Mouse (Mus musculus) cortical plate, adult 2 months (tissue): ENCODE results near the gene Mthfsl. TPM values are rescaled to one million over a fixed set of nuclear protein-coding genes. Genes with fewer than 3 reads are reported as not detected.
"Not testable (repeated sequence)": the region's sequence is repeated elsewhere in the genome, so short reads cannot be mapped to it uniquely, and the experiment has no call there.

ENCODE experiments used
- H3K27ac ChIP-seq: fragments of 200-500 bp; 2 replicates; pipeline ENCODE4 v1.5.1; 2012; ENCODE audit warnings: low read length, control low read depth, inconsistent platforms; ENCODE audit not compliant: insufficient read depth
- H3K4me1 ChIP-seq: fragments of 200-500 bp; 2 replicates; pipeline ENCODE4 v1.6.1; 2011; ENCODE audit warnings: low read length; ENCODE audit not compliant: control insufficient read depth, insufficient read depth
- H3K4me3 ChIP-seq: fragments of 200-500 bp; 2 replicates; pipeline ENCODE4 v1.5.1; 2011; ENCODE audit warnings: mild to moderate bottlenecking, low read length, control low read depth; ENCODE audit not compliant: insufficient read depth
- polyA plus RNA-seq: library from polyadenylated mRNA; depleted of rRNA; stranded (reverse); fragments of >200 nt; gene quantifications from 2 replicates; pipeline ENCODE4 v1.2.3, GENCODE M21; 2012; rRNA removed

Mthfsl gene
- polyA plus RNA-seq: 37.1 and 37.9 TPM in 2 replicates

DNA sequence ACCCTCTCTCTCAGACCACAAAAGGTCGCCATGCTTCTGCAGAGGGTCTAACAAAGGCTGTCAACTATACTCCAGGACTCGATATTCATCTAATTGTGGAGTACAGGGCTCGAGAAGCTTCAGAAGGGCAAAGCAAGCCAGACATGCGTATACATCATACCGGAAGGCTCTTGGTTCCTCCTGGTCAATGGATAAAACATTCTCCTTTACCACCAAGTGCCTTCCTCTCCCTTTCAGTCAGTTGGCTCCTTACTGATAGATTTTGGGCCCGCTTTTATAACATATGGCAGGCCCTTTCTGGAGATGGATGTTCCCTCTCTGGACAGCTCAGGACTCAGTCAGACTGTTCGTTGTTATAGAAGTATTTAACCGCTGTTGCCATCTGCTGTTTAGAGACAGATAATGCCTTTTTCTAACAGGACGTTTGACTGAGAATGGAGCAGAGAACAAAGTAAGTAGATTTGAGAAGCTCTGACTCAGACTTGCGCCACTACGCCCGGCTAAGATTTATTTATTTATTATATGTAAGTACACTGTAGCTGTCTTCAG, at the start of gene Mthfsl:
Mthfsl (minus strand) TSS at position 308 of the 549 bp plus-strand sequence.
- not testable (repeated sequence) for H3K4me1 ChIP-seq
- H3K4me3 ChIP-seq: peak within 1 kb of the TSS; percentile 43
- H3K27ac ChIP-seq: peak within 1 kb of the TSS; percentile 77

DNA sequence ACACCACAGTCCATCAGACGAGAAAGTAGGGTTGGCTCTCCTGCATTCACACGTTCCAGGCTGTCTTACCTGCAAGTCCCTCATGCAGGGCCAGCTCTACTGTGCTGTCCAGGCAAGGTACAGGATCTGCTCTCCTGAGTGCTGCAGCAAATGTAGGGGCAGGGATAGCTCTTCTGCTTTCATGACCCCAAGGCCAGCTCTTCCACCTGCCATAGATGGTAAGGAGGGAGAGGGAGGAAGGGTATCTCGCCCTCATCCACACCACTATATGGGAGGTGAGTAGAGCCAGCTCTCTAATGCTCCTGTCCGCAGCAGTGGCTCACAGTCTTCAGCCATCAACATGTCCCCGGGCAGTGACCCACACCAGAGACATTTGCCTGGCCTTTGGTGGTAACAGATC, 49.4 kb upstream of the Mthfsl start:
- H3K27ac ChIP-seq, H3K4me3 ChIP-seq, H3K4me1 ChIP-seq: not testable (repeated sequence)

DNA sequence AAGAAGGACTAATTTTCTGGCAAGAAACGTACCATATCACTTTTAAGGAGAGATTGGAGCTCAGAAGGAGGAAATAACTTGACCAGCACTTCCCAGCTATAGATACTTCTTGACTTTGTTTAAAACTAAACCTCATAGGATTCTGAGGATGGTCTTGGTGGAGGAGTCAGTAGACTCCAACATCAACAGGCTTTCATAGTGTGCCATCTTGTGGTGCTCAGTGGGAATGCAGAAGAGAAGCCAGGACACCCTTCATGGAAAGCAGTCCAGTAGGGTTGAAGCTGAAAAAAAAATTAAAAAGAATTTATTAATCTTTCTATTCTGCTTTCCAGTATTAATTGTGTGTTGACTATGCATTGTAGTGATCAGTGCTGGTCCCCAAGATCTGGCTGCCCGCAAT, 26.6 kb upstream of the Mthfsl start:
- not testable (repeated sequence) for H3K27ac ChIP-seq, H3K4me1 ChIP-seq, H3K4me3 ChIP-seq

DNA sequence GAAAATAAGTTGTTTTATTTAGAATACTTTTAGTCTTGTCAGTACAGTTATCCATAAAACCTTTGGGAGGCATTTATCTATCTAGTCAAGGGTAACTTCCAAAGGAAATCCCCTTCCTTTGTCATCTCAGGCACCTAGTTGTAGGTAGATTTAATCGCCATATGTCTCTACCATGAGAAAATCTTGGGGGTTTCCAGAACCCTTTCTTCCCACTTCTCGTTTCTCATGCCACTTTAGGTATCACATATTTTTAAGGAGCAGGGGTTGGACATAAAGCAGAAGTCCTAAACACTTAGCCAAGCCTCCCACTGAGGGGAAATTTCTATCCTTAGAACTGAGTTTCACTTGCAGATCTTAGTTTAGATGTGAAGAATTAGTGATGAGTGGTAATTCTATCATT, 25.9 kb upstream of the Mthfsl start:
- H3K4me3 ChIP-seq, H3K27ac ChIP-seq, H3K4me1 ChIP-seq: not testable (repeated sequence)

DNA sequence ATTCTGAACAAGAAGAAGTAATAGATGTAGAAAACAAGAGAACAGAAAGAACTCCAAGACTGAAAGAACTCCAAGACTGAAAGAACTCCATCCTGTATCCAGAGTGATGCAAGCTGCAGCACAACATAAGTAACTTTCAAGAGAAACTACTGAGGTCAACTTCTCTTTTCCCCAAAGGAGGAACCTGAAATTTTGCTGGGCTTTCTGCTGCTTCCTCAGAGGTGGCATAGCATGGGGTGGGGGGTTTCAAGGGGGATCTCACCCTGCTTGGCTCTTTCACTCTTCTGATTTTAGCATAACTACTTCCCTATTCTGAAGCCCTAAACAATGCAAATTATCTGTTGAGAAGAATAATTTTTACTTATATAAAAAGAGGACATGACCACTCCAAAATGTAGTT, 15.2 kb upstream of the Mthfsl start:
- not testable (repeated sequence) for H3K27ac ChIP-seq, H3K4me1 ChIP-seq, H3K4me3 ChIP-seq

DNA sequence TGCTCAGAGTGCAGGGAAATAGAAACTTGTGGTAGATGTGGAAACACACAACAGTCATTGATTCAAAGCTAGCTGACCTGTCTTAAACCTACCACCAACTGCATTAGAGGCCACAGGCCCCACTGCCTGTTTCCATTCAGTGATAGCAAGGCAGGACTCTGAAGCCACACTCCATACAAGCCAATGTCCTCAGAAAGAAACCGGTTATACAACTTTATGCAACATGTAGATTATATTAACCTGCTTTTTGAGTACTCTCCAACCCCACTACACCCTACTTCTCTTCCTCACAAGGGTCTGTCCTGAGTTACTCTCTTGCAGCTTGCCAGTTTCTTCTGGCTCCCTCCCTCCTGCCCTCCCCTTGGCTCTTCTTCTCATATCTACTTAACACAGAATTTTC, 13.1 kb upstream of the Mthfsl start:
- H3K27ac ChIP-seq, H3K4me3 ChIP-seq, H3K4me1 ChIP-seq: not testable (repeated sequence)

DNA sequence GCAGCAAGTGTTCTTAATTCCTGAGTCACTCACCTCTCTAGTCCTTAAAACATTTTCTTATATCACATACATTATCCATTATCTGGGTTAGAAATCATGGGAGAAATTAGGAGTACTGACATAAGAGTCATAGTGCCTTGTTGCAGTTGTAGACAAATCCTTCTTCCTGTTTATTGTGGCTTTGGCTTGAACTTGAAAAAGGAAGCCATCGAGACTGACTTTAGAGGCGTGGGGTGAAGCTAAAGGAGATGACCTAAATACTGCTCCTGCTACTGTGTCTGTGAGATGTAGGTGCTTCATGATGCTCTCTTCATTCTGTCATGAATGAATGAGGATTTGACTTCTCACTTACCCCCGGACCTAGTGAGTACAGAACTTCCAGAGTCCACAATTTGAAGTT, 12.2 kb upstream of the Mthfsl start:
- not testable (repeated sequence) for H3K27ac ChIP-seq, H3K4me3 ChIP-seq, H3K4me1 ChIP-seq

DNA sequence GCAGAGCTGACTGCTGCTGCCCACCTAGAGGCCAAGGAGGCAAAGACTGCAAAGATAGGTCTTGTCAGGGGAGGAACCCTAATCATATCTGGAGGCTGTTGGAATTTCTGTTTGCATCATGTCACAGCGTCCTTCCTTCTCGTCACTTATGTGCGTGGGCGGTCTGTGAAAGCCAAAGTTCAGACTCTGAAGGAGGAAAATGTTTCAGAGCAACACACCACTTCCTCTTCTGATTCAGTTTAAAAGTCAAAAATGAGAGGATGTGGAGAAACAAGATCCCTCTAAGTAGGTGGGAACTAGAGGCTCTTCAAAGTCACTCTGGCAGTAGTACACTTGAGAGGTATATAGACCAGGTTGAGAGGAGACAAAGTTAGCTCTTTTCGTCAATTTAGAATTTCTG, 11.6 kb upstream of the Mthfsl start, which contains the start of gene Bcl2a1d:
Bcl2a1d (minus strand) TSS at position 187 of the 400 bp plus-strand sequence.
- not testable (repeated sequence) for H3K4me3 ChIP-seq

DNA sequence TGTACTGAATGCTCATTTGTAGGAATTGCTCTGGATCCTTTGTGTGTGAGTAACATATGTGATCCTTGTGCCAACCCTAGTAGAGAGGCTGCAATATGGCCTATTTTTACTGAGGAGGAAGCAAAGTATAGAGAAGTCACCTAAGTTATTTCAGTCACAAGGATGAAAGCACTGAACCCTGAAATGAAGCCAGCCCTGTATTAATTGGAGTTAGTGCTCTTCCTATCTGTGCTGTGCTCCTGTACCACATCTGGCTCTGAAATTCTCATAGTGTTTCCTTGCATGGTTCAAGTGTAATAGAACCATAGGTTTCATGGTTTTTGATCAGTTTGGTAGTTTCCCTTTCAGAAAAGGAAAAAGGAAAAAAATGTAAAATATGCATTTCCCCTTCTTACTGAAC, 8.2 kb upstream of the Mthfsl start:
- not testable (repeated sequence) for H3K4me1 ChIP-seq, H3K4me3 ChIP-seq, H3K27ac ChIP-seq

More for the DNA sequence above, 11.6 kb upstream of the Mthfsl start, which contains the start of gene Bcl2a1d:
- not testable (repeated sequence) for H3K4me1 ChIP-seq, H3K27ac ChIP-seq

DNA sequence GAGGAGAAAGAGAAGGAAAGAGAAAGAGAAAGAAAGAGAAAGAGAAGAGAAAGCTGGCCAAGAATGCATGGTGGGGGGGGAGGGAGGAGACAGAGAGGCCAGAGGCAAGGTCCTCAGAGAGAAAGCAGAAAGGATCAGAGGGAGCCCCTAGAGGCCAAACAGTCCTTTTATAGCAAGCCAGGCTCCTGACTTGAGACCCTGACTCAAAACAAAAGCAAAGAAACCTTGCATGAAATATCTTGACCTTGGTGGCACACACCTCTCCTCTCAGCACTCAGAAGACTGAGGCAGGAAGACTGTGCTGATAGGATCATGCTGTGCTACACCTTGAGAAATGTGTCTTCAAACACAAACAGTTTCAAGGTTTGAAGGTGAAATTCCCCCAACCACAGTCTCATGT, 1.5 kb upstream of the Mthfsl start:
- H3K4me3 ChIP-seq, H3K4me1 ChIP-seq, H3K27ac ChIP-seq: not testable (repeated sequence)

DNA sequence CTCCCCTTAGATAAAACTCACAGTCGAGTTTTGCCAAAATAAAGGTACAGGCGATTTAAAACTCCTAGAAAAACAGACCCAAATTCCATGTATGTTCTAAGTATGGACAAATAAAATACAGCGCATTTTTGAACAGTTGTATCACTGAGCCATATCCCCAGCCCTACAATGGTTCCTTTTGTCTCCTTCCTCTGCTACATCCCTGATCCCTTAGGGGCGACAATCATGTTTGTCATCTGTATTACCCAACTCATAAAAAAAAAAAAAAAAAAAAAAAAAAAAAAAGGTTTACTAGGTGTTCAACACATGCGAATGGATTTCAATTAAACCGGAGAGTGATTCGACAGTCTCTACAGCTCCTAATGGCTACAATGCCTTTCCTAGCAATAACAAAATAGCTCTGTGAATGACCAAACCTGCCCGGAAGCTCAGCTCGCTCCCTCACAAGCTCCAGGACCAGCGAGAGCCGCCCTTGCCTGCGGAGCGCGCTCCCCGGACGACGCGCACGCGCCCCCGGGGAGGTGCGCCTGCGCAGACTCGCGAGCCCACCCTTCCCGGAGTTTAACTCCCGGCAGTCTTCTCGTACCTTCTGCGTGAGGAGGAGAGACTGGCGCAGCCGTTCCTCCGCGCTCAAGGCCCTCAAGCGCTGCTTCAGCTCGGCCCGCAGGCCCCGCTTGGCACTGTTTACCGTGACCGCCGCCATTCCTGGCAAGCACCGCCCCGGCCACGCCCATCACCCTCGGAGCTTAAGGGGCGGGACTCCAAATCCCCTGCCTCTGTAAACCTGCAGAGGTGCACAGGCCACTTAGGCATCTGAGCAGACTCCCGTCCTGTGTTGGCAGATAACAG, 799 bp downstream of the Mthfsl start:
- peak overlapping the region; percentile 77 for H3K27ac ChIP-seq
- peak overlapping the region; percentile 43 for H3K4me3 ChIP-seq
- not testable (repeated sequence) for H3K4me1 ChIP-seq

DNA sequence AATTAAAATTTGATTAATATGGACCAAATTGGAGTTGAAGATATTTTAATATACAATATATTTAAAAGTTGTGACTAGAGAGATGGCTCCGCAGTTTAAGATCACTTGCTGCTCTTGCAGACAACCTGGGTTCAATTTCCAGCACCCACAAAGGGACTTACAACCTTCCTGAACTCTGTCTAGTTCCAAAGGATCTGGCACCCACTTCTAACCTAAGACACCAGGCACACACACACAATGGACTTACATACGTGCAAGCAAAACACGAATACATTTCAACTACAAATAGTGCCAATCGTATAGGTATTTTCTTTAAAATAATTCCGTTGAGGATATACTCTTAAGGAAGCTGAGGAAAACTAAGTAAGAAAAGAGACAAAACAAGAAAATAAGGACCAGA, 1.5 kb downstream of the Mthfsl start:
- H3K4me3 ChIP-seq: peak overlapping the region; percentile 43; the same call in 1 of the 2 replicates
- H3K4me1 ChIP-seq, H3K27ac ChIP-seq: not testable (repeated sequence)

DNA sequence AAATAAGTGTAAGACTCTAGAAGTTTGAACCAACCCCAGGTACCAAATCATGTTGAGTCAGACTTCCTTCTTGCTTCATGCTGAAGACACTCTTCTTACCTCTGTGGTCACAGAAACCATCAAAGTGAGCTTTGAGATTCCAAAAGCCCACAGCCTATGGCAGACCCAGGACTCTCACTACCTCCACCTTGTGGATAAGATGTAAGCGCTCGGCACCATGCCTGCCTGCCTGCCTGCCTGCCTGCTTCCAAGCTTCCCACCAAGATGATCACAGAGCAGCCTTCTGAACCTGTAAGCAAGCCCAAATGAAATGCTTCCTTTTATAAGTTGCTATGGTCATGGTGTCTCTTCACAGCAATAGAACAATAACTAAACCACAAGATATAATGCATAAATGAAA, 2.0 kb downstream of the Mthfsl start:
- not testable (repeated sequence) for H3K4me1 ChIP-seq, H3K27ac ChIP-seq, H3K4me3 ChIP-seq

DNA sequence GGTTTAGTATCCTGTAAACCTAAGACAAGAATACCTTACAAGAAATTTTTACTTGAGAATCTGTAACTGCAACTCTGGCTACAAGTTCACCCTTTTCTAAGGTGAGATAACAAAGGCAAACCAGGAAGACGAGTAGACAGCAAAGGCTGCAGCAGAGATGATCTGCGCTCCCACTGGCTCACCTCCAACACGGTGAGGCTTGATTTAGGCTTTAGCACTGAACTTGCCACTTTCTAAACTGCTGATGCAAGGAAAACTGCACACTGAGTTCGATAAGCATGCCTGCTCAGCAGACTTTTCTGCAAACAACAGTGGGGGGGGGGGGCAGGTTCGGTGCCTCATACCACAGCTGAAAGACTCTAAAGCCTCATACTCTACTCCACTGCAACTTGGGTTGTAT, 5.6 kb downstream of the Mthfsl start:
- not testable (repeated sequence) for H3K4me3 ChIP-seq, H3K27ac ChIP-seq, H3K4me1 ChIP-seq

DNA sequence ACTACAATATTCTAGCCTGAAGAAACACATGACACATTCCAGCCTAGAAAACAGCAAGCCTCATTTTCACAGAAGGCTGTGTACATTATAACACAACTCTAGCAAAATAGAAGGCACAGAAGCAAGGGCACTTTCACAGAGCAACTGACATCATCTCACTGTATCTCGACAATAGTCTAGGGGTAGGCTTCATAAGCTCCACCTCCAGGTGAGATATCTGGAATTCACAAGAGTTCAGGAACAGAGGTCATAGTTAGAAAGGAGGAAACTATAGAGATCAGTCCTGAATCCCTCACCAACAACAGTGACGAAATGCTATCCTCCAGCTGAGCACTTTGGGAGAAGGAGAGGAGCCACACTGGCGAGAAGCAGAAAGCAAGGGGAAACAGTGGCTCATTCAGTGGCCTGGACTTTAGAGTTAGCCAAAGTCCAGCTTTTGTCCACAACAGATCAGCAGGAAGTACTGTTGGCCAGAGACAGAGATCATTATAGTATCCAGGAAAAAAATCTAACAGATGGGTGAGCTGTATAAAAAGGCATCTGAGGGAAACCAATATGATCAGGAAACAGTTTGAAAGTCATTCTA, 7.8 kb downstream of the Mthfsl start:
- not testable (repeated sequence) for H3K4me3 ChIP-seq, H3K27ac ChIP-seq, H3K4me1 ChIP-seq

DNA sequence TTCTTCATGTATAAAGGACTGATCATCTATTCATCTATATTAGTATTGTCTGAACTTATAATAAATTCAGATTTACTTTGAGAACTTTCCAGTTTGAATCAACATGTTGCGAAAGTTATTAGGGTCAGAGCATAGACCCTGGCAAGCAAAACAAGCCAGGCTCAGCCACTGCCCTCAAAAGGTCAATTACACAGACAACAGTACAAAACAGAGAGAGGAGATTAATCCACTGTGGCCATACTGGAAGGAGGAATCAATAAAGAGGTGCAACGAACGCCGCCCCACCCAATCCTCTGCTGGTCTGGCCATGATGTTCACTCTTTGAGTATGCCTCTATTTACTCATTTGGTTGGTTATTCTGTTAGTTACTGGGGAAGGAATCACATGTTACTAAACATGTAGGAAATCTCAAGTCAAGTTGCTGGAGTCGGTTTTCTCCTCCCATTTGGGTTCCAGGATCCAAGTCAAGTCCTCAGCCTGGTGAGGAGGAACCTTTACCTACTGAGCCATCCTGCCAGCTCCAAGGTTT, 9.1 kb downstream of the Mthfsl start:
- not testable (repeated sequence) for H3K4me3 ChIP-seq, H3K27ac ChIP-seq

More for the DNA sequence above, 9.1 kb downstream of the Mthfsl start:
- not testable (repeated sequence) for H3K4me1 ChIP-seq
